Mouse (Mus musculus) embryonic stem cell, embryonic (primary cell): ENCODE data around the gene Dcun1d2.

Source experiments
- CTCF ChIA-PET, 4 experiments: fragments of 300-600 bp in 2 of 4; fragments of 350-600 bp in 2 of 4; sonication (Branson Sonifier 250); formaldehyde crosslinking; loops; one replicate each; lab custom pipeline; 2022; ENCODE audit warnings: inconsistent platforms in 2 of 4; lab: Charles Lee
- POLR2A ChIA-PET, 4 experiments: fragments of 300-600 bp in 2 of 4; fragments of 350-600 bp in 2 of 4; sonication (Branson Sonifier 250); formaldehyde crosslinking; loops; one replicate each; lab custom pipeline; 2022; ENCODE audit warnings: antibody characterized with exemption in 4 of 4, inconsistent platforms in 1 of 4; lab: Charles Lee

The Dcun1d2 gene

GRCm38 (mm10) chr8:13229802-13230201 is 58.1 kb downstream of the Dcun1d2 start:
- ChIA-PET CTCF (interaction anchor here in 2 of 4 experiments (0.7 to 1.1 kb wide), 3 partner anchors 58 to 98 kb away, joined by 3 read pairs; partner anchors contain the start of genes Dcun1d2 (in 1 of the 2) and Tmco3 (in 1 of the 2)), POLR2A (interaction anchor here in 2 of 4 experiments (0.5 to 1.9 kb wide), 14 partner anchors 9 to 1938 kb away, joined by 3 to 7 read pairs (median 3); partner anchors contain the start of genes Lamp1 (in 2 of the 2) and Adprhl1 (in 1 of the 2))

GRCm38 (mm10) chr8:13228923-13229610 is 58.9 kb downstream of the Dcun1d2 start:
- ChIA-PET CTCF (interaction anchor here in 3 of 4 experiments (0.6 to 1.1 kb wide), 4 partner anchors 59 to 261 kb away, joined by 3 read pairs; partner anchors contain the start of genes Dcun1d2 (in 1 of the 3) and Tmco3 (in 1 of the 3)), POLR2A (interaction anchor here in 2 of 4 experiments (0.9 to 1.9 kb wide), 14 partner anchors 9 to 149 kb away, joined by 3 to 7 read pairs (median 3); partner anchors contain the start of genes Lamp1 (in 2 of the 2) and Adprhl1 (in 1 of the 2))

- POLR2A ChIA-PET, result interaction anchor here in 2 of 4 experiments (1.1 to 4.0 kb wide), 5 partner anchors 16 to 270 kb away, joined by 3 to 16 read pairs (median 4); partner anchors contain the start of gene Lamp1 (in 1 of the 2)
- CTCF ChIA-PET, result interaction anchor here in 1 of 4 experiments (0.6 kb wide), 1 partner anchor 79 kb away, joined by 3 read pairs; no protein-coding TSS in a partner anchor
These were observed 60.7 kb downstream of the Dcun1d2 start for GRCm38 (mm10) chr8:13227184-13227583.

- CTCF ChIA-PET, result interaction anchor here in 1 of 4 experiments (0.6 kb wide), 1 partner anchor 79 kb away, joined by 3 read pairs; no protein-coding TSS in a partner anchor
- POLR2A ChIA-PET, result interaction anchor here in 2 of 4 experiments (0.7 to 4.0 kb wide), 8 partner anchors 10 to 88 kb away, joined by 3 to 16 read pairs (median 3); partner anchors contain the start of gene Lamp1 (in 1 of the 2)
These were observed 61.6 kb downstream of the Dcun1d2 start for GRCm38 (mm10) chr8:13226288-13226687.

- ChIA-PET CTCF (interaction anchor here in 1 of 4 experiments (1.1 kb wide), 1 partner anchor 10 kb away, joined by 3 read pairs; no protein-coding TSS in a partner anchor), POLR2A (interaction anchor here in 3 of 4 experiments (0.6 to 4.0 kb wide), 8 partner anchors 11 to 388 kb away, joined by 3 to 16 read pairs (median 4); no protein-coding TSS in a partner anchor)
These were observed 63.5 kb downstream of the Dcun1d2 start for GRCm38 (mm10) chr8:13224426-13224825.

GRCm38 (mm10) chr8:13218441-13218840 is 69.5 kb downstream of the Dcun1d2 start:
- CTCF ChIA-PET, result no interaction called here
- POLR2A ChIA-PET, result interaction anchor here in 2 of 4 experiments (0.7 to 1.5 kb wide), 3 partner anchors 9 to 381 kb away, joined by 3 to 4 read pairs (median 4); no protein-coding TSS in a partner anchor

- POLR2A ChIA-PET, result interaction anchor here in 1 of 4 experiments (1.2 to 1.5 kb wide), 2 partner anchors 9 to 40 kb away, joined by 3 to 4 read pairs; no protein-coding TSS in a partner anchor
- CTCF ChIA-PET, result no interaction called here
These were observed 69.9 kb downstream of the Dcun1d2 start for GRCm38 (mm10) chr8:13217986-13218385.

- CTCF ChIA-PET, result interaction anchor here in 1 of 4 experiments (0.5 kb wide), 1 partner anchor 47 kb away, joined by 6 read pairs; no protein-coding TSS in a partner anchor
- POLR2A ChIA-PET, result interaction anchor here in 2 of 4 experiments (0.9 to 2.2 kb wide), 5 partner anchors 9 to 25 kb away, joined by 3 to 7 read pairs (median 3); no protein-coding TSS in a partner anchor
These were observed 70.8 kb downstream of the Dcun1d2 start for GRCm38 (mm10) chr8:13217093-13217492.

- POLR2A ChIA-PET, result interaction anchor here in 2 of 4 experiments (0.6 to 2.2 kb wide), 5 partner anchors 10 to 40 kb away, joined by 3 to 7 read pairs (median 3); no protein-coding TSS in a partner anchor
These were observed 71.5 kb downstream of the Dcun1d2 start for GRCm38 (mm10) chr8:13216386-13216785.

GRCm38 (mm10) chr8:13213479-13214268 is 74.3 kb downstream of the Dcun1d2 start:
- ChIA-PET POLR2A (interaction anchor here in 3 of 4 experiments (0.6 to 7.4 kb wide), 13 partner anchors 9 to 108 kb away, joined by 3 to 53 read pairs (median 4); partner anchors contain the start of genes Cul4a (in 1 of the 3), Grtp1 (in 1 of the 3), Lamp1 (in 1 of the 3) and Pcid2 (in 1 of the 3)), CTCF (interaction anchor here (0.7 to 1.9 kb wide), 13 partner anchors 9 to 318 kb away, joined by 3 to 6 read pairs (median 3); partner anchors contain the start of gene Adprhl1 (in 2 of the 4))

More at GRCm38 (mm10) chr8:13216386-13216785, 71.5 kb downstream of the Dcun1d2 start:
- CTCF ChIA-PET, result no interaction called here

GRCm38 (mm10) chr8:13209770-13210169 is 78.2 kb downstream of the Dcun1d2 start:
- CTCF ChIA-PET, result interaction anchor here in 1 of 4 experiments (1.0 to 1.6 kb wide), 4 partner anchors 10 to 44 kb away, joined by 3 to 6 read pairs (median 4); partner anchors contain the start of gene Adprhl1
- POLR2A ChIA-PET, result interaction anchor here (0.6 to 13.8 kb wide), 39 partner anchors 7 to 339 kb away, joined by 3 to 191 read pairs (median 6); partner anchors contain the start of genes Grtp1 (in 2 of the 4), Lamp1 (in 2 of the 4), Adprhl1 (in 1 of the 4) and Cul4a (in 1 of the 4)

GRCm38 (mm10) chr8:13208627-13209355 is 79.1 kb downstream of the Dcun1d2 start:
- ChIA-PET CTCF (interaction anchor here in 2 of 4 experiments (0.6 to 1.6 kb wide), 4 partner anchors 12 to 312 kb away, joined by 3 to 6 read pairs (median 3); no protein-coding TSS in a partner anchor), POLR2A (interaction anchor here in 3 of 4 experiments (0.6 to 13.8 kb wide), 48 partner anchors 8 to 1573 kb away, joined by 3 to 191 read pairs (median 4); partner anchors contain the start of genes Dcun1d2 (in 2 of the 3), Grtp1 (in 2 of the 3), Lamp1 (in 2 of the 3) and Tmco3 (in 2 of the 3))

GRCm38 (mm10) chr8:13206290-13206689 is 81.6 kb downstream of the Dcun1d2 start:
- POLR2A ChIA-PET, result interaction anchor here in 3 of 4 experiments (0.5 to 17.0 kb wide), 24 partner anchors 10 to 627 kb away, joined by 3 to 191 read pairs (median 5); partner anchors contain the start of genes Lamp1 (in 2 of the 3), Adprhl1 (in 1 of the 3), Cul4a (in 1 of the 3) and Dcun1d2 (in 1 of the 3)
- CTCF ChIA-PET, result interaction anchor here in 3 of 4 experiments (0.6 to 1.0 kb wide), 3 partner anchors 11 to 74 kb away, joined by 3 read pairs; partner anchors contain the start of gene Adprhl1 (in 1 of the 3)
